Mouse (Mus musculus): ENCODE measurements at regions not wholly inside any gene's neighbourhood (a gene's known extent, or its start where the extent isn't known, plus 50 kb on each side); places are given as distances from the start of the nearest gene placed in this dataset.

- no peak for DNase-seq (ENCODE audit: extremely low spot score in 1 of 2, low spot score in 2 of 2)
- intact Hi-C loops (cut with DNase I): no loop called here
Measured at GRCm38 (mm10) chr5:118374968-118375367, 129.9 kb downstream of the 2410131K14Rik start.

GRCm38 (mm10) chr5:118375916-118376315 is 130.9 kb downstream of the 2410131K14Rik start:
- DNase-seq (ENCODE audit: extremely low spot score in 1 of 2, low spot score in 2 of 2): no peak
- intact Hi-C loops (cut with DNase I): no loop called here

- intact Hi-C loops (cut with DNase I): no loop called here
- no peak for DNase-seq (ENCODE audit: extremely low spot score in 1 of 2, low spot score in 2 of 2)
Measured at GRCm38 (mm10) chr5:118376478-118376877, 131.5 kb downstream of the 2410131K14Rik start.

GRCm38 (mm10) chr5:118377402-118377848 is 132.4 kb downstream of the 2410131K14Rik start:
- DNase-seq (ENCODE audit: extremely low spot score in 1 of 2, low spot score in 2 of 2): no peak
- intact Hi-C loops (cut with DNase I): no loop called here

GRCm38 (mm10) chr5:118379245-118380051 is 134.4 kb downstream of the 2410131K14Rik start:
- DNase-seq (ENCODE audit: extremely low spot score in 1 of 2, low spot score in 2 of 2): no peak
- intact Hi-C loops (cut with DNase I): no loop called here

GRCm38 (mm10) chr5:118380052-118380421 is 135.0 kb downstream of the 2410131K14Rik start:
- DNase-seq (ENCODE audit: extremely low spot score in 1 of 2, low spot score in 2 of 2): no peak
- intact Hi-C loops (cut with DNase I): no loop called here

- peak; percentile 44 to 63 for DNase-seq (ENCODE audit: extremely low spot score in 1 of 2, low spot score in 2 of 2)
- intact Hi-C loops (cut with DNase I): no loop called here
Measured at GRCm38 (mm10) chr5:118380422-118381293, 135.6 kb downstream of the 2410131K14Rik start.

GRCm38 (mm10) chr5:118381294-118381675 is 136.3 kb downstream of the 2410131K14Rik start:
- DNase-seq (ENCODE audit: extremely low spot score in 1 of 2, low spot score in 2 of 2): peak in 1 of 2 experiments; percentile 81
- intact Hi-C loops (cut with DNase I): no loop called here

- peak; percentile 55 to 58 for DNase-seq (ENCODE audit: extremely low spot score in 1 of 2, low spot score in 2 of 2)
- intact Hi-C loops (cut with DNase I): no loop called here
Measured at GRCm38 (mm10) chr5:118386126-118386525, 141.1 kb downstream of the 2410131K14Rik start.

GRCm38 (mm10) chr5:118388419-118388818 is 143.4 kb downstream of the 2410131K14Rik start:
- peak; percentile 52 to 59 for DNase-seq (ENCODE audit: extremely low spot score in 1 of 2, low spot score in 2 of 2)
- intact Hi-C loops (cut with DNase I): no loop called here

- DNase-seq (ENCODE audit: extremely low spot score in 1 of 2, low spot score in 2 of 2): no peak
- intact Hi-C loops (cut with DNase I): no loop called here
Measured at GRCm38 (mm10) chr5:118390691-118391373, 145.8 kb downstream of the 2410131K14Rik start.

GRCm38 (mm10) chr5:118392932-118393487 is 148.0 kb downstream of the 2410131K14Rik start:
- peak in 1 of 2 experiments; percentile 61 for DNase-seq (ENCODE audit: extremely low spot score in 1 of 2, low spot score in 2 of 2)
- intact Hi-C loops (cut with DNase I): no loop called here

GRCm38 (mm10) chr5:118394051-118394450 is 149.0 kb downstream of the 2410131K14Rik start:
- intact Hi-C loops (cut with DNase I): no loop called here
- no peak for DNase-seq (ENCODE audit: extremely low spot score in 1 of 2, low spot score in 2 of 2)

GRCm38 (mm10) chr5:118396004-118396725 is 151.1 kb downstream of the 2410131K14Rik start:
- DNase-seq (ENCODE audit: extremely low spot score in 1 of 2, low spot score in 2 of 2): peak in 1 of 2 experiments; percentile 74
- intact Hi-C loops (cut with DNase I): no loop called here

- intact Hi-C loops (cut with DNase I): no loop called here
- no peak for DNase-seq (ENCODE audit: extremely low spot score in 1 of 2, low spot score in 2 of 2)
Measured at GRCm38 (mm10) chr5:118400926-118401325, 155.9 kb downstream of the 2410131K14Rik start.

- intact Hi-C loops (cut with DNase I): no loop called here
- no peak for DNase-seq (ENCODE audit: extremely low spot score in 1 of 2, low spot score in 2 of 2)
Measured at GRCm38 (mm10) chr5:118404398-118404797, 156.1 kb upstream of the Med13l start.

GRCm38 (mm10) chr5:118405421-118405820 is 155.1 kb upstream of the Med13l start:
- intact Hi-C loops (cut with DNase I): no loop called here

GRCm38 (mm10) chr5:118407451-118407850 is 153.0 kb upstream of the Med13l start:
- no peak for DNase-seq (ENCODE audit: extremely low spot score in 1 of 2, low spot score in 2 of 2)

More at GRCm38 (mm10) chr5:118405421-118405820, 155.1 kb upstream of the Med13l start:
- DNase-seq (ENCODE audit: extremely low spot score in 1 of 2, low spot score in 2 of 2): no peak

More at GRCm38 (mm10) chr5:118407451-118407850, 153.0 kb upstream of the Med13l start:
- intact Hi-C loops (cut with DNase I): no loop called here

Measured in left cerebral cortex, postnatal 10 days (tissue).